Mouse (Mus musculus): ENCODE measurements around the gene 2010111I01Rik. TPM values are rescaled to one million over a fixed set of nuclear protein-coding genes. Genes with fewer than 3 reads are reported as not detected.

The 2010111I01Rik gene
- polyA plus RNA-seq, 2 experiments, result 10.7 to 13.6 TPM

DNA sequence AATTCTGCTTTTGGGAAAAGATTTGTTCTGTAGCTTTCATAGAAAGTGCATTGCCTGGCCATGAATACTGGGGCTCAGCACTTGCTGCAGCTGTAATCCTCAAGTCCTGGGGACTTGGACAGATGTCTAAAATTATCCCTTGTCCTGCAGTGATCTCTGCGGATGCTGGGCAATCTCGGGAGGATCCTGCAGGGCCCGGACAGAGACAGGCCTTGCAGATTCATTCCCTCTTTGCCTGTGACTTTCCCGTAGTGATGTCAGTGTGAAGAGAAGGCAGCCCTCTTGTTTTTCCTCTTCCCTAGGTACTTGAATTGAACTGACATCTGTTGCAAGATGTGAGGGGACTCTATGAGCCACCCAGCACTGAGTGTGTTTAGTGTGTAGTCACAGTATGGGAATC lies 295.4 kb downstream of the 2010111I01Rik start:
- Histone ChIP-seq H3K4me2 (ENCODE audit: low read depth) (no peak overlapping the region), H3K4me1 (replicated peaks; ENCODE audit: control insufficient read depth in 2 of 2, insufficient read depth in 2 of 2, low read length in 1 of 2) (peaks cover 4 to 12% of the 10 kb centered on the region in 2 experiments; a peak in 3 of 4 replicates), H3K36me3 (replicated peaks; ENCODE audit: control insufficient read depth, insufficient read depth, low read depth) (no peaks in the 10 kb centered on the region), H3K9ac (replicated peaks) (no peak overlapping the region), H3K4me3 (ENCODE audit: insufficient read depth in 1 of 2, low read depth in 2 of 2, low read length in 2 of 2) (no peak overlapping the region), H3K27ac (no peak overlapping the region), H3K27me3 (ENCODE audit: control insufficient read depth, insufficient read depth, low read length) (no peaks in the 10 kb centered on the region), H3K9me3 (ENCODE audit: control insufficient read depth, low read length) (no peaks in the 10 kb centered on the region)
- no peak for ATAC-seq (ENCODE audit: insufficient read depth)
- DNase-seq (ENCODE audit: low read depth in 3 of 3, low spot score in 3 of 3), result no peak
- 66% methylated on average over 4 of the region's 4 CpGs for WGBS (ENCODE audit: insufficient replicate concordance)
- TF ChIP-seq EP300 (IDR thresholded peaks at IDR 0.05; ENCODE audit: low read depth) (no peak), CTCF (IDR thresholded peaks at IDR 0.05; ENCODE audit: low read depth) (no peak)

DNA sequence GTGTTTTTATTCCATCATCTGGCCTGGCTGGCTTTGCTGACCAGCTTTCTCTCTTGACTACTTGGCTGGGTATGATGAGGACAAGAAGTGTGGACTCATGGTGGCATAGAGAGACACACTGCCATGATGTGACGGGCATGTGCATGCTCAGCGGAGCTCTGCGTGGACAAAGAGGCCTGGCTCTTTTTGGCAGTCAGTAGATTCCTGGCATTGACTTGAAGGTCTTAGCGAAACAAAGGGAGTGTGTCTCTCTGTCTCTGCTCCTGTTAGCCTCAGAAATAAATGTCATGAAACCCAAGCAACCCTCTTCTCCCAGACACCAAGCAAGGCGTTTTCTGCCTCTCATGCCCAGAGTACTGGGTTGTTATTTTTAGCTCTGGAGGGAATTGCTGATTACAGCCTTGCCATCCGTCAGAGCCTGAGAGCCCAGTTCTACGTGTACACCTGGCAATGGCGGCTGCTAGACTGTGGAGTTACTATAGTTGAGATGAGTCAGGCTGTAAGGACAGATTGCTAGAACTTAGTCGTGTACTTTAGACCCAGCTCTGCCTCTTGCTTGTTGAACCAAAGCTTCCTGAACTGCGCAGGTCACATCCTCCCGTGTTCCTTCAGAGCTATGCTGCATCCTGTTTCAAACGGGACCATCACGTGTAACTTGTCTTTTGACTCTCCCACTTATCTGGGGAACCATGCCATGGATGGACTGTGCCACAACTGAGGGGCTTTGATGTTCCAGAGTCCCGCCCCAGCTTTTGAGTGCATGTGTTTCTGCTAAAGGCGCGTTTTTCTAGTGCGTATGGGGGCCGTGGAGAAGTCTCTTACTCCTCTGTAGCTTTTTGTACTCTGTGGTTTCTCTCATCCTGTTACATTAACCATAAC lies 296.3 kb downstream of the 2010111I01Rik start:
- 47% methylated on average over 18 of the region's 18 CpGs for WGBS (ENCODE audit: insufficient replicate concordance)
- TF ChIP-seq EP300 (IDR thresholded peaks at IDR 0.05; ENCODE audit: low read depth) (no peak), CTCF (IDR thresholded peaks at IDR 0.05; ENCODE audit: low read depth) (no peak)
- Histone ChIP-seq H3K4me1 (replicated peaks; ENCODE audit: control insufficient read depth in 2 of 2, insufficient read depth in 2 of 2, low read length in 1 of 2) (peaks cover 0 to 4% of the 10 kb centered on the region in 2 experiments; a peak in 2 of 4 replicates), H3K27me3 (ENCODE audit: control insufficient read depth, insufficient read depth, low read length) (no peaks in the 10 kb centered on the region), H3K9me3 (ENCODE audit: control insufficient read depth, low read length) (no peaks in the 10 kb centered on the region), H3K4me3 (ENCODE audit: insufficient read depth in 1 of 2, low read depth in 2 of 2, low read length in 2 of 2) (no peak overlapping the region), H3K36me3 (replicated peaks; ENCODE audit: control insufficient read depth, insufficient read depth, low read depth) (no peaks in the 10 kb centered on the region), H3K27ac (no peak overlapping the region), H3K4me2 (ENCODE audit: low read depth) (no peak overlapping the region), H3K9ac (replicated peaks) (no peak overlapping the region)
- no peak for DNase-seq (ENCODE audit: low read depth in 3 of 3, low spot score in 3 of 3)
- no peak for ATAC-seq (ENCODE audit: insufficient read depth)

DNA sequence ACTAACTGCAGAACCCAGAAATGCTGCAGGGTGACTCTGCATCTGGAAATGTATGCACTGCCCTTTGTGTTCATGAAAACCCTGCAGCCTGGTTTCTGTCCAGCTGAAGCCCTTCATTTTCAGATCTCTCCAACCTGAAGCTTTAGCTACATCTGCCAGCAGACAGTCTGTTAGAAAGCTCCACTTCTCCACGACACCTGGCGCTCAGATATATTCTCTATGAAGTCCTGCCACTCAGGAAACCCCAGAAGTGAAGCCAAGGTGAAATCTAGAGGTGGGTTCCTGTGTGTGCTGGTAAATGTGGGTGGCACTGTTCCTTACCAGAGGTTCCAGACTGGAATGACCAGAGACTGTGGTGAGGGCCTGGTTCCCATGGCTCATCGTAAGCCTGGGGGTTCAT lies 297.0 kb downstream of the 2010111I01Rik start:
- H3K4me3 ChIP-seq (ENCODE audit: insufficient read depth in 1 of 2, low read depth in 2 of 2, low read length in 2 of 2), result no peak overlapping the region
- no peaks in the 10 kb centered on the region for H3K36me3 ChIP-seq (replicated peaks; ENCODE audit: control insufficient read depth, insufficient read depth, low read depth)
- no peaks in the 10 kb centered on the region for H3K9me3 ChIP-seq (ENCODE audit: control insufficient read depth, low read length)
- ATAC-seq (ENCODE audit: insufficient read depth) (no peak), DNase-seq (ENCODE audit: low read depth in 3 of 3, low spot score in 3 of 3) (no peak)
- peaks cover 0 to 2% of the 10 kb centered on the region in 2 experiments; a peak in 1 of 4 replicates for H3K4me1 ChIP-seq (replicated peaks; ENCODE audit: control insufficient read depth in 2 of 2, insufficient read depth in 2 of 2, low read length in 1 of 2)
- no peak overlapping the region for H3K4me2 ChIP-seq (ENCODE audit: low read depth)
- H3K9ac ChIP-seq (replicated peaks), result no peak overlapping the region
- WGBS (ENCODE audit: insufficient replicate concordance), result 80% methylated on average over 3 of the region's 3 CpGs
- TF ChIP-seq EP300 (IDR thresholded peaks at IDR 0.05; ENCODE audit: low read depth) (no peak), CTCF (IDR thresholded peaks at IDR 0.05; ENCODE audit: low read depth) (no peak)
- no peaks in the 10 kb centered on the region for H3K27me3 ChIP-seq (ENCODE audit: control insufficient read depth, insufficient read depth, low read length)
- H3K27ac ChIP-seq, result no peak overlapping the region

DNA sequence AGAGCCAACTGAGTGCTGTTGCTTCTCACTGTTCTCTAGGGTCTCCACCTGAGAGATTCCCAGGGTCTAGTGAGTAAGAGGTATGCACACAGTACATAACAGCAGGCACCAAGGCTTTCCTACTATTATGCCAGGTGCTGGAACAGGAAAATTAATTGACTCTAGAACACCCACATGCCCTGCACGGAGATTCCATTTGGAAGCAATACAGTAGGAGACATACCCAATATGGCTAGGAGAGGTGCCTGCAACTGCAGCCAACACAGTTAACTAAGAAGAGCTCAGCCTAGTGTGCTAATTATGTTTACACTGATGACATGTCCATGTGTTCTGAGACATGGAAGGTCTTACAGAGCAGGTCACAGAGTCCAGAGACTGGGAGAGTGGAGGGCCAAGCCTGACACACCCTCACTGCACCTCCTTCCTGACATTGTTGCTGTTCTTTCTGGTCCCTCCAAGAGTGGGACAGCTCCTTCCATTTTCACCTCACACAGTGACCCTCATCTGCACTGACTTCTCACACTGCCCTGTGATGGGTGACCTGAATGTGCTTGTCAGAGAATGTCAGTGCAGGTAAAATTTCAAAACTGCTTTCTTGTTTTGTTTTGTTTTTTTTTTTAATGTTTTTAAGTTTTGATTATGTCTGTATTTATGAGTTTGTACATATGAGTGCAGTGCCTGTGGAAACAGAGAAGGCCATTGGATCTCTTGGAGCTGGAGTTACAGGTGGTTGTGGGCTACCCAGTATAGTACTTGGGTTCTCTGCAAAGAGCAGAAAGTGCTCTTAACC lies 297.7 kb downstream of the 2010111I01Rik start:
- Histone ChIP-seq H3K4me2 (ENCODE audit: low read depth) (no peak overlapping the region), H3K9me3 (ENCODE audit: control insufficient read depth, low read length) (no peaks in the 10 kb centered on the region), H3K4me3 (ENCODE audit: insufficient read depth in 1 of 2, low read depth in 2 of 2, low read length in 2 of 2) (no peak overlapping the region), H3K4me1 (replicated peaks; ENCODE audit: control insufficient read depth in 2 of 2, insufficient read depth in 2 of 2, low read length in 1 of 2) (peaks cover 0 to 2% of the 10 kb centered on the region in 2 experiments; a peak in 1 of 4 replicates), H3K27me3 (ENCODE audit: control insufficient read depth, insufficient read depth, low read length) (no peaks in the 10 kb centered on the region), H3K36me3 (replicated peaks; ENCODE audit: control insufficient read depth, insufficient read depth, low read depth) (no peaks in the 10 kb centered on the region), H3K27ac (no peak overlapping the region), H3K9ac (replicated peaks) (no peak overlapping the region)
- 82% methylated on average over 1 of the region's 1 CpGs for WGBS (ENCODE audit: insufficient replicate concordance)
- DNase-seq (ENCODE audit: low read depth in 3 of 3, low spot score in 3 of 3) (no peak), ATAC-seq (ENCODE audit: insufficient read depth) (no peak)
- TF ChIP-seq CTCF (IDR thresholded peaks at IDR 0.05; ENCODE audit: low read depth), result no peak
- TF ChIP-seq EP300 (IDR thresholded peaks at IDR 0.05; ENCODE audit: low read depth), result no peak

GRCm38 (mm10) chr13:63268371-63268770 lies 303.7 kb downstream of the 2010111I01Rik start:
- Histone ChIP-seq H3K4me3 (ENCODE audit: insufficient read depth in 1 of 2, low read depth in 2 of 2, low read length in 2 of 2) (no peak overlapping the region), H3K9ac (replicated peaks) (no peak overlapping the region), H3K4me2 (ENCODE audit: low read depth) (no peak overlapping the region), H3K27ac (no peak overlapping the region), H3K27me3 (ENCODE audit: control insufficient read depth, insufficient read depth, low read length) (no peaks in the 10 kb centered on the region), H3K36me3 (replicated peaks; ENCODE audit: control insufficient read depth, insufficient read depth, low read depth) (no peaks in the 10 kb centered on the region), H3K4me1 (replicated peaks; ENCODE audit: control insufficient read depth in 2 of 2, insufficient read depth in 2 of 2, low read length in 1 of 2) (peaks cover 0 to 17% of the 10 kb centered on the region in 2 experiments; a peak in 2 of 4 replicates), H3K9me3 (ENCODE audit: control insufficient read depth, low read length) (no peaks in the 10 kb centered on the region)
- ATAC-seq (ENCODE audit: insufficient read depth) (no peak), DNase-seq (ENCODE audit: low read depth in 3 of 3, low spot score in 3 of 3) (no peak)
- TF ChIP-seq EP300 (IDR thresholded peaks at IDR 0.05; ENCODE audit: low read depth) (no peak), CTCF (IDR thresholded peaks at IDR 0.05; ENCODE audit: low read depth) (no peak)
- WGBS (ENCODE audit: insufficient replicate concordance), result 63% methylated on average over 4 of the region's 4 CpGs

All from liver, embryonic 14.5 days (tissue).